ENCODE assay signal across 8 mouse cellular contexts in the genomic region with DNA sequence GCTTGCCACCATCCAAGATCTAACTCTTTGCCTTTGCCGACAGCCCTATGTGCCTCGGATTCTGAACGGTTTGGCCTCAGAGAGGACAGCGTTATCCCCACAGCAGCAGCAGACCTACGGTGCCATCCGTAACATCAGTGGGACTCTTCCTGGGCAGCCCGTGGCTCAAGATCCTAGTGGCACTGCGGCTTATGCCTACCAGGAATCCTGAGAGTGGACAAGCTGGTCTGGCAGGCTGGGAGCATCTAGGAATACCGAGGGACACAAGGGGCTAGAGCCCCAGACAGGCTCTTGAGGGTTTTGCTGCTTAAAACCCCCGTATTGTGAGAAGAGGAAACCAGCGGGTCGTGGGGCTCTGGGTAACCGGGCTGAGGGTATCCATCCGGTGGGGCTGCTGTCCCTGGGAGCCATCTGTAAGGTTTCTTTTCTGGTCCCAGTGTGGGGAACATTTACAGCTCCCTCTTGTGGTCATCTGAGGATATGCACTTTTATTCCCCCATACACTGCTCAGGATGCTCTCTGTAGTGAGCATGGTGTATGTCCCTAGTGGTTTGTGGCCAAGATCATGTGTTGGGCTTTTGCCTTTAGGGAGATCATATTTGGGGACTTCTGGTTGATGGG. TPM values are rescaled to one million over a fixed set of nuclear protein-coding genes. Genes with fewer than 3 reads are reported as not detected.
DNase-seq lines count a peak whose midpoint lies in the region; ATAC-seq and TF ChIP-seq lines count a peak whose summit lies in the region.

No protein-coding gene starts in this region.

- H3K27ac ChIP-seq in embryonic facial prominence, embryonic 11.5 days (replicated peaks; ENCODE audit: low read depth, low read length) = no peak overlapping the region
- H3K27ac ChIP-seq in hindbrain, postnatal 0 days = no peak overlapping the region
- no peak overlapping the region for H3K27ac ChIP-seq in limb, embryonic 15.5 days

- TF ChIP-seq CTCF in G1E (IDR thresholded peaks at IDR 0.05; ENCODE audit: low read depth, low read length) = peak; percentile 82
- peak; percentile 82 for TF ChIP-seq CTCF in hindbrain, postnatal 0 days (IDR thresholded peaks at IDR 0.05; ENCODE audit: low read depth)

- H3K4me1 ChIP-seq in G1E (ENCODE audit: insufficient read depth, low read depth, low read length) = peaks cover 5% of the 10 kb centered on the region; the same call in 1 of the 2 replicates
- no peaks in the 10 kb centered on the region for H3K4me1 ChIP-seq in embryonic facial prominence, embryonic 11.5 days (ENCODE audit: control insufficient read depth, insufficient read depth, low read length)
- H3K4me1 ChIP-seq in hindbrain, postnatal 0 days (ENCODE audit: insufficient read depth, low read length) = no peaks in the 10 kb centered on the region
- H3K4me1 ChIP-seq in limb, embryonic 15.5 days = no peaks in the 10 kb centered on the region

- peak; percentile 16 to 35 for DNase-seq in cerebellum, adult 18-20 months
- no peak for DNase-seq in cerebellum, adult 9-11 months
- peak; percentile 73 for DNase-seq in G1E (ENCODE audit: low spot score)
- peak; percentile 83 for DNase-seq in embryonic facial prominence, embryonic 11.5 days (ENCODE audit: low spot score)
- peak; percentile 71 for DNase-seq in hindbrain, postnatal 0 days (ENCODE audit: low spot score)
- DNase-seq in naive thymus-derived CD4-positive, alpha-beta T cell, adult 2 months (ENCODE audit: low read depth) = peak; percentile 80
- DNase-seq in yolk sac, embryonic 10.5 days (ENCODE audit: low spot score) = peak; percentile 33

- no peaks in the 10 kb centered on the region for H3K9me3 ChIP-seq in G1E (replicated peaks)
- H3K9me3 ChIP-seq in embryonic facial prominence, embryonic 11.5 days (replicated peaks; ENCODE audit: control insufficient read depth, low read length) = no peaks in the 10 kb centered on the region
- no peaks in the 10 kb centered on the region for H3K9me3 ChIP-seq in hindbrain, postnatal 0 days (ENCODE audit: low read length)
- H3K9me3 ChIP-seq in limb, embryonic 15.5 days = no peaks in the 10 kb centered on the region

- H3K4me3 ChIP-seq in G1E (ENCODE audit: low read depth, low read length) = no peak overlapping the region
- no peak overlapping the region for H3K4me3 ChIP-seq in embryonic facial prominence, embryonic 11.5 days (ENCODE audit: low read depth, low read length)
- no peak overlapping the region for H3K4me3 ChIP-seq in hindbrain, postnatal 0 days (ENCODE audit: low read length)
- no peak overlapping the region for H3K4me3 ChIP-seq in limb, embryonic 15.5 days

- no peak overlapping the region for H3K4me2 ChIP-seq in embryonic facial prominence, embryonic 11.5 days (ENCODE audit: low read depth, low read length)
- H3K4me2 ChIP-seq in hindbrain, postnatal 0 days (ENCODE audit: low read depth, low read length) = no peak overlapping the region
- no peak overlapping the region for H3K4me2 ChIP-seq in limb, embryonic 15.5 days

- H3K27me3 ChIP-seq in G1E (ENCODE audit: insufficient read depth, low read length) = peaks cover 20% of the 10 kb centered on the region
- H3K27me3 ChIP-seq in embryonic facial prominence, embryonic 11.5 days (ENCODE audit: control insufficient read depth, insufficient read depth, low read length) = no peaks in the 10 kb centered on the region
- H3K27me3 ChIP-seq in hindbrain, postnatal 0 days (ENCODE audit: insufficient read depth, low read length) = no peaks in the 10 kb centered on the region
- H3K27me3 ChIP-seq in limb, embryonic 15.5 days = no peaks in the 10 kb centered on the region

- H3K9ac ChIP-seq in embryonic facial prominence, embryonic 11.5 days (replicated peaks; ENCODE audit: low read length) = no peak overlapping the region
- H3K9ac ChIP-seq in hindbrain, postnatal 0 days (replicated peaks; ENCODE audit: low read length) = no peak overlapping the region
- H3K9ac ChIP-seq in limb, embryonic 15.5 days = no peak overlapping the region

- WGBS in embryonic facial prominence, embryonic 11.5 days = 60% methylated on average over 14 of the region's 14 CpGs
- 62% methylated on average over 14 of the region's 14 CpGs for WGBS in hindbrain, postnatal 0 days
- WGBS in limb, embryonic 15.5 days = 61% methylated on average over 14 of the region's 14 CpGs

- ATAC-seq in G1E (ENCODE audit: extremely low read depth, insufficient number of reproducible peaks, low FRiP score, poor library complexity, severe bottlenecking) = 0 out of 2 replicates have a peak, but pooled peaks have one; percentile 58
- peak; percentile 45; the same call in 1 of the 2 replicates for ATAC-seq in embryonic facial prominence, embryonic 11.5 days (replicated peaks; ENCODE audit: insufficient number of reproducible peaks, low FRiP score, low TSS enrichment, low read depth)
- ATAC-seq in hindbrain, postnatal 0 days = peak; percentile 70; the same call in 1 of the 2 replicates
- 0 out of 2 replicates have a peak, but pooled peaks have one; percentile 32 for ATAC-seq in limb, embryonic 15.5 days (ENCODE audit: insufficient number of reproducible peaks, low FRiP score, low TSS enrichment, low read depth)

- H3K36me3 ChIP-seq in G1E (replicated peaks) = peaks cover 9% of the 10 kb centered on the region
- H3K36me3 ChIP-seq in embryonic facial prominence, embryonic 11.5 days (replicated peaks; ENCODE audit: control insufficient read depth, insufficient read depth, low read depth, low read length) = no peaks in the 10 kb centered on the region
- no peaks in the 10 kb centered on the region for H3K36me3 ChIP-seq in hindbrain, postnatal 0 days (ENCODE audit: insufficient read depth, low read length)
- peaks cover 63% of the 10 kb centered on the region for H3K36me3 ChIP-seq in limb, embryonic 15.5 days

RNA-seq across cellular contexts. Expression of gene Tmem63a, which starts 32.1 kb away (rescaled TPM):
- 3.2 and 4.3 TPM in 2 replicates for total RNA-seq in G1E (2014; fragmentation: Nextera tagmentation)
- total RNA-seq in G1E (2017) = 2.8 and 3.1 TPM in 2 replicates
- 2.8 and 3.4 TPM in 2 replicates for polyA plus RNA-seq in G1E (2012)
- polyA plus RNA-seq in embryonic facial prominence, embryonic 11.5 days (2014; fragmentation: Nextera tagmentation; extraction: Ambion mirVana) = 3.1 TPM in 2 replicates
- total RNA-seq in hindbrain, postnatal 0 days (2014; rRNA removed) = 2.9 and 5.4 TPM in 2 replicates
- polyA plus RNA-seq in hindbrain, postnatal 0 days (2015; fragmentation: Nextera tagmentation; extraction: Ambion mirVana) = 2.5 and 3.0 TPM in 2 replicates
- 26.9 and 28.2 TPM in 2 replicates for polyA plus RNA-seq in limb, embryonic 15.5 days (2015; fragmentation: Nextera tagmentation; extraction: Ambion mirVana)

RNA-seq across cellular contexts. Expression of gene Lefty1, which starts 39.4 kb away (rescaled TPM):
- not detected in 2 replicates for total RNA-seq in G1E (2014; fragmentation: Nextera tagmentation)
- total RNA-seq in G1E (2017) = not detected in 2 replicates
- polyA plus RNA-seq in G1E (2012) = 0.08 TPM in 1 of 2 replicates, not detected in the other
- polyA plus RNA-seq in embryonic facial prominence, embryonic 11.5 days (2014; fragmentation: Nextera tagmentation; extraction: Ambion mirVana) = 0.33 and 0.38 TPM in 2 replicates
- total RNA-seq in hindbrain, postnatal 0 days (2014; rRNA removed) = not detected in 2 replicates
- polyA plus RNA-seq in hindbrain, postnatal 0 days (2015; fragmentation: Nextera tagmentation; extraction: Ambion mirVana) = 0.29 and 0.42 TPM in 2 replicates
- polyA plus RNA-seq in limb, embryonic 15.5 days (2015; fragmentation: Nextera tagmentation; extraction: Ambion mirVana) = 3.8 and 4.0 TPM in 2 replicates

RNA-seq across cellular contexts. Expression of gene Ephx1, which starts 46.5 kb away (rescaled TPM):
- total RNA-seq in G1E (2014; fragmentation: Nextera tagmentation) = not detected in 2 replicates
- total RNA-seq in G1E (2017) = not detected in 2 replicates
- polyA plus RNA-seq in G1E (2012) = not detected in 2 replicates
- polyA plus RNA-seq in embryonic facial prominence, embryonic 11.5 days (2014; fragmentation: Nextera tagmentation; extraction: Ambion mirVana) = 1.4 and 2.1 TPM in 2 replicates
- total RNA-seq in hindbrain, postnatal 0 days (2014; rRNA removed) = 8.9 and 15.2 TPM in 2 replicates
- 13.3 and 15.8 TPM in 2 replicates for polyA plus RNA-seq in hindbrain, postnatal 0 days (2015; fragmentation: Nextera tagmentation; extraction: Ambion mirVana)
- 12.4 and 20.3 TPM in 2 replicates for polyA plus RNA-seq in limb, embryonic 15.5 days (2015; fragmentation: Nextera tagmentation; extraction: Ambion mirVana)
